Mouse (Mus musculus) kidney, adult 2 months (tissue): ENCODE measurements around the gene Ppm1n. TPM values are rescaled to one million over a fixed set of nuclear protein-coding genes. Genes with fewer than 3 reads are reported as not detected.
A peak's percentile ranks its signal among the peaks of the same experiment; 100 is the strongest.

ENCODE experiments used
- DNase-seq: peaks from one replicate; pipeline ENCODE4 v3.0.0; 2021
- H3K27ac ChIP-seq: fragments of 200-500 bp; 2 replicates; pipeline ENCODE4 v1.5.1; 2012; ENCODE audit warnings: low read depth, low read length, control low read depth, inconsistent platforms; ENCODE audit not compliant: insufficient read depth
- H3K27me3 ChIP-seq: fragments of 200-500 bp; replicated peaks from 2 replicates; pipeline ENCODE4 v1.6.1; 2012; ENCODE audit warnings: mild to moderate bottlenecking, moderate library complexity, low read length, inconsistent platforms; ENCODE audit not compliant: control insufficient read depth, insufficient read depth
- H3K36me3 ChIP-seq: fragments of 200-500 bp; 2 replicates; pipeline ENCODE4 v1.6.1; 2012; ENCODE audit warnings: mild to moderate bottlenecking, moderate library complexity, low read length, inconsistent platforms; ENCODE audit not compliant: control insufficient read depth, insufficient read depth
- H3K4me1 ChIP-seq: fragments of 200-500 bp; 2 replicates; pipeline ENCODE4 v1.6.1; 2011; ENCODE audit warnings: low read length; ENCODE audit not compliant: control insufficient read depth, insufficient read depth
- H3K4me3 ChIP-seq: fragments of 200-500 bp; 2 replicates; pipeline ENCODE4 v1.5.1; 2011; ENCODE audit warnings: mild to moderate bottlenecking, low read depth, low read length, control low read depth; ENCODE audit not compliant: insufficient read depth
- CTCF ChIP-seq: fragments of 200-500 bp; conservative IDR thresholded peaks from 2 replicates; pipeline ENCODE4 v1.5.1; 2011; ENCODE audit warnings: low read depth, mild to moderate bottlenecking, control low read depth, low read length, moderate library complexity, mixed read lengths; ENCODE audit not compliant: insufficient read depth, insufficient read length
- POLR2A ChIP-seq: fragments of 200-500 bp; IDR thresholded peaks from one replicate; pipeline ENCODE4 v1.6.1; 2011; ENCODE audit warnings: low read depth, low read length, control low read depth
- WGBS: fragments of 180-500 bp; shearing (Covaris S2); methylation state at CpG from one replicate; pipeline ENCODE4 v1.1.7; 2018; 5-methylcytosine and 5-hydroxymethylcytosine counted together
- polyA plus RNA-seq: library from polyadenylated mRNA; depleted of rRNA; stranded (reverse); fragments of >200 nt; gene quantifications from 2 replicates; pipeline ENCODE4 v1.2.3, GENCODE M21; 2012

The Ppm1n gene
- polyA plus RNA-seq, 1 experiment: not detected

GRCm38 (mm10) chr7:19235092-19235671 is 44.7 kb downstream of the Ppm1n start:
- Histone ChIP-seq H3K4me3 (no peak overlapping the region), H3K27me3 (no peaks in the 10 kb centered on the region), H3K4me1 (peaks cover 26% of the 10 kb centered on the region; the same call in 1 of the 2 replicates), H3K36me3 (no peaks in the 10 kb centered on the region), H3K27ac (no peak overlapping the region)
- 61% methylated on average over 2 of the region's 2 CpGs for WGBS
- DNase-seq: no peak
- TF ChIP-seq CTCF: no peak
- TF ChIP-seq POLR2A: no peak

- no peak overlapping the region for H3K4me3 ChIP-seq
- no peak overlapping the region for H3K27ac ChIP-seq
- H3K27me3 ChIP-seq: no peaks in the 10 kb centered on the region
- H3K36me3 ChIP-seq: no peaks in the 10 kb centered on the region
- DNase-seq: no peak
- no peak for TF ChIP-seq CTCF
- TF ChIP-seq POLR2A: no peak
- peaks cover 26% of the 10 kb centered on the region; the same call in 1 of the 2 replicates for H3K4me1 ChIP-seq
- WGBS: 62% methylated on average over 5 of the region's 5 CpGs
Measured at GRCm38 (mm10) chr7:19234652-19235051, 45.2 kb downstream of the Ppm1n start.

DNA sequence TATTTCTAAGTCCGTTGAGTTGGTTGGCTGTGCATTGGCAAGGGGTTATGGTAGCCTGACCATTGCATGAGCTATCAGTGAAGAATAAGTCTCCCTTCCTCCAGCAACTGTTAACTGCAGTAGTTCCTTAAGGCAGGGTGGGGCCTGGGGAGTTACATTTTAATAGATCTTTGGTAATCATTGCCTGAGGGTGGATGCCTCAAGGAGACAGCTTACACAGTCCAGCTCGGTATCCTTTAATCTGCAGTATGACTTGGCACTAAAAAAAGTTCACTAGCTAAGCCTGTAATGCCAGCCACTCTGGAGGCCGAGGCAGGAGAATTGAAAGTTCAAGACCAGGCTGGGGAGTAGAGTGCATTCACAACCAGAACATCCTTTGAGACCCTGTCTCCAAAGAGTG is 48.0 kb downstream of the Ppm1n start:
- WGBS: 50% methylated on average over 3 of the region's 3 CpGs
- peak overlapping the region; percentile 85 for H3K27ac ChIP-seq
- no peak overlapping the region for H3K4me3 ChIP-seq
- no peaks in the 10 kb centered on the region for H3K36me3 ChIP-seq
- DNase-seq: peak; percentile 86
- H3K4me1 ChIP-seq: peaks cover 31% of the 10 kb centered on the region
- H3K27me3 ChIP-seq: no peaks in the 10 kb centered on the region
- TF ChIP-seq POLR2A (no peak), CTCF (no peak)

DNA sequence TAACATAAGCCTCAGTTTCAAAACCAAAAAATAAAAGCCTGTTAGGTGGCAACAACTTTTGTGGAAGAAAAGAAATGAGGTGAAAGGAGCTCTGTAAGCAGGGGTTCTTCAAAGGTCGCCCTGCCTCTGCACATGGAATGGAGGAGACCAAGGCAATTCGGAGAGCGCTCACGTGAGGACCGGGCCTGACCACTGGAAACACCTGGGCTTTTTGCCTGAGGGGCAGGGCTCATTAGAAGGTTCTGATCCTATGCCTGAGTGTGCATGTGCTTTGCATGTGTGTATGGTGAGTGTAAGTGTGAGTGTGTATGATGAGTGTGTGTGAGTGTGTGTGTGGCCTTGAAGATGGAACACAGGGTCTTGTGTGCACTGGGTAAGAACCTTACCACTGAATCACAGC is 49.0 kb downstream of the Ppm1n start:
- Histone ChIP-seq H3K4me3 (no peak overlapping the region), H3K27ac (peak overlapping the region; percentile 85), H3K36me3 (no peaks in the 10 kb centered on the region), H3K27me3 (no peaks in the 10 kb centered on the region), H3K4me1 (peaks cover 33% of the 10 kb centered on the region)
- peak; percentile 29 for DNase-seq
- 73% methylated on average over 5 of the region's 5 CpGs for WGBS
- TF ChIP-seq POLR2A: no peak
- no peak for TF ChIP-seq CTCF

GRCm38 (mm10) chr7:19230041-19230580 is 49.8 kb downstream of the Ppm1n start:
- H3K27ac ChIP-seq: peak overlapping the region; percentile 85
- no peaks in the 10 kb centered on the region for H3K27me3 ChIP-seq
- no peak overlapping the region for H3K4me3 ChIP-seq
- no peak for TF ChIP-seq POLR2A
- TF ChIP-seq CTCF: no peak
- DNase-seq: peak; percentile 86
- peaks cover 33% of the 10 kb centered on the region for H3K4me1 ChIP-seq
- no peaks in the 10 kb centered on the region for H3K36me3 ChIP-seq
- WGBS: 52% methylated on average over 2 of the region's 2 CpGs

DNA sequence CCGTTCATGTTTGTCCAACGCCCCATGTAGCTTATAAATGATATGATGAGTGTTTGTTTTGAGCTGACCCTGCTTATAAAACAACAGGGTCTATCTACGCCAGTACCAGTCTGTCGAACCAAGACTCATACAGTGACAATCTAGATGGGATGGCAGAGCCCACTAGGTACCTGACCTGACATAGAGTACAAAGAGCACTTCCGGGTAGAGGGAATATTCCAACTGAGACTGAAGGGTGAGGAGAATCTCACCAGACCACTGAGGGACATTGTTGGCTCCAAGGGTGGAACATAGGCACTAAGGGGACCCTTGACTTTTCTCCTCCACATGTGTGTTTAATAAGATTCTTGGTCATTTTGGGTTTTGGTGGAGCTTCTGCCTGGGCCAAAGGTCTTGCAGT is 50.5 kb downstream of the Ppm1n start:
- Histone ChIP-seq H3K27me3 (no peaks in the 10 kb centered on the region), H3K4me1 (peaks cover 33% of the 10 kb centered on the region), H3K27ac (peak overlapping the region; percentile 61), H3K4me3 (peak overlapping the region; percentile 67), H3K36me3 (no peaks in the 10 kb centered on the region)
- DNase-seq: no peak
- TF ChIP-seq POLR2A (no peak), CTCF (no peak)
- 17% methylated on average over 5 of the region's 5 CpGs for WGBS

- TF ChIP-seq CTCF: no peak
- TF ChIP-seq POLR2A: no peak
- H3K4me1 ChIP-seq: peaks cover 33% of the 10 kb centered on the region
Measured at GRCm38 (mm10) chr7:19228793-19229148, 51.1 kb downstream of the Ppm1n start.

More at GRCm38 (mm10) chr7:19228793-19229148, 51.1 kb downstream of the Ppm1n start:
- no peak for DNase-seq
- Histone ChIP-seq H3K27ac (peak overlapping the region; percentile 61), H3K4me3 (peak overlapping the region; percentile 67), H3K36me3 (no peaks in the 10 kb centered on the region), H3K27me3 (no peaks in the 10 kb centered on the region)
- WGBS: under 1% methylated on average over 14 of the region's 14 CpGs
